Mouse (Mus musculus) heart, adult 2 months (tissue): Measurements from ENCODE around the gene Opalin.

Source experiments
- CTCF ChIP-seq: fragments of 200-600 bp; IDR thresholded peaks from 2 replicates; pipeline ENCODE4 v1.8.1; 2022; ENCODE audit warnings: antibody characterized with exemption, mild to moderate bottlenecking, moderate library complexity
- EP300 ChIP-seq: fragments of 200-500 bp; IDR thresholded peaks from 2 replicates; pipeline ENCODE4 v1.6.1; 2011; ENCODE audit warnings: low read depth, low read length, control low read depth; ENCODE audit not compliant: insufficient read depth
- POLR2A ChIP-seq: fragments of 200-500 bp; IDR thresholded peaks from 2 replicates; pipeline ENCODE4 v1.6.1; 2011; ENCODE audit warnings: mild to moderate bottlenecking, low read depth, low read length, control low read depth; ENCODE audit not compliant: insufficient read depth

DNA sequence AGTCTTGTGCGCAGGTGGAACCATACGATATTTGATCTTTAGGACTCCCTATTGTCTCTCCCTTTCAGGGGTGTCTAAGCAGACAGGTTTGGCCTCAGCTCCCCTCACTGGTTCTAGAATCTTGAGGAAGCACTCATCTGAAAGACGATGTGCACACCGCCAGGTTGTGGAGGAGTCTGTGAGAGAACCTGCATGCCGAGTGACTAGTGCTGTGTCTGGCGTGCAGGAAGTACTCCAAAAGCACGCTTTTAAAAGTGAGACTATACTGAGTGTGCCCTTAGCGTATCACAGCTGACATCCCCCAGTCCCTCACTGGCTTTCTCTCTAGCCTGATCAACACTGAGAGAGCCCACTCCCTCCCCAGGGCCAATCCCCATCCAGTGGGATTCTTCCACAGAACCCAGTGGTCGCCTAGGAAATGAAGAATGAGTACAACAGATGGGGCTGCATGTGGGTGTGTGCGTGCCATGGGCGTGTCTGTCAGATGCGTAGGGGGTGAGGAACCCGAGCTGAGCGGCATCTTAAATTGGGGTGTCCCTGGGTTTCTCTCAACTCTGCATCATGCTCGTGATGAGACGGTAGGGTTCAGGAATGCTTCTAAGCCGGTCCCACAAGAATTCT is 37.1 kb upstream of the Opalin start:
- no peak for TF ChIP-seq CTCF
- no peak for TF ChIP-seq POLR2A
- TF ChIP-seq EP300 = no peak
